Mouse (Mus musculus) B cell, adult 2 months (primary cell): ENCODE data around the gene Mettl5.

Experiments
- DNase-seq, 2 experiments: peaks; one replicate each; pipeline ENCODE4 v3.0.0; 2022

The Mettl5 gene

GRCm38 (mm10) chr2:69856392-69856791, 29.0 kb downstream of the Mettl5 start:
- peak in 1 of 2 experiments; percentile 12 for DNase-seq

DNA sequence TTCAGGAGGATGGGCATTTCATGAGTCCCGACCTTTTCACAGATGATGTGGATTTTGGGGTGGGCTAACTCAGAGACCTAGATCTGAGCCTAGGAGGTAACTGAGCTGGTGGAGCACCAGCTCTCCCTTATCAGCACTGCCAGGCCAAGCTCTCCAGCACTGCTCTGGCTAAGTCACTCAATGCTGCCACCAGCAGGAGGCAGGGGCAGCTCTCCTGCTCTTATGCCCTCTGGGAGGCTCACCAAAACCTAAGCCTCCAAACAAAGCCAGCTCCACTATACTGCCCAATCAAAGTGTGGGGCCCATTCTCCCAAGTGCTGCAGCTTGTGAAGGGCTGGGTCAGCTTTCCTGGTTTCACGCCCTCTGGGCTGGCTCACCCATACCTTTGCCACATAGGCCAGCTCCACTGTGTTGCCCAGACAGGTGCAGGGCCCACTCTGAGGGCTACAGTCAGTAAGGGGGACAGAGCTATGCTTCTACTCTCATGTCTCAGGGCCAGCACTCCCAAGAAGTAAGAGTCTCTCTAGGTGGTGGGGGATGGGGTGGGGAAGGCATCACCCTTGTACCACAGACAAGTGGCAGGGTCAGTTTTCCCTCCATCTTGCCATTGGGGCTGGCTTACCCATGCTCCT, 33.9 kb downstream of the Mettl5 start:
- no peak for DNase-seq

- DNase-seq = no peak
Observed at GRCm38 (mm10) chr2:69849215-69849614, 36.2 kb downstream of the Mettl5 start.

- DNase-seq = no peak
Observed at GRCm38 (mm10) chr2:69840261-69840660, 45.2 kb downstream of the Mettl5 start.

DNA sequence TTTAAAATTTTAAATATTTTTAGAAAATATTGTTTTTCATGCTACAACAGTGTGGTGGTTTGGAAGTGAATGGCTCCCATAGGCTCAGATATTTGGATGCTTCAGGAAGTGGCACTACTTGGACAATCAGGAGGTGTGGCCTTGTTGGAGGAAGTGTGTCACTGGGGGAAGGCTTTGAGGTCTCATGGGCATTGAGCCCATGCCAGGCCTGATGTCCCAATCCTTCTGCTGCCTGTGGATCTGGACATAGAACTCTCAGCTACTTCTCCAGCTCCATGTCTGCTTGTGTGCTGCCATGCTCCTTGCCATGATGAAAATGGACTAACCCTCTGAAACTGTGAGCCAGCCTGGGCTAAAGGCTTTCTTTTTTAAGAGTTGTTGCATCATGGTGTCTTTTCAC, 46.7 kb downstream of the Mettl5 start:
- no peak for DNase-seq

DNA sequence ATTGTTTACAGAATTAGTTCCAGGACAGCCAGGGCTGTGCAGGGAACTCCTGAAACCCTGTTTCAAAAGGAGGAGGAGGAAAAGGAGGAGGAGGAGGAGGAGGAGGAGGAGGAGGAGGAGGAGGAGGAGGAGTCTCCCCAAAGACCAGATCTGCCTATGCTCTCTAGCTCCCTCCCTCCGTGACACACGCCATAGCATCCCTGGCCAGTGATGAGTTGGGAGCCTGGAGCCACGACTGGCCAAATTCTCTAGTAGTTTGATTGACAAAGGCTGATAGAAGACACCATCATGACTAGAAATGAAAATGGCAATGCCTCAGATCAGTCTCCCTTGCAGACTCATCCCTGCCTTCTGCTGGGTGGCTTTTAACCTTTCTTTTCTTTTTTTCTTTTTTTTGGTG, 47.4 kb downstream of the Mettl5 start:
- DNase-seq = no peak

GRCm38 (mm10) chr2:69837244-69837967, 48.0 kb downstream of the Mettl5 start:
- DNase-seq = no peak

DNA sequence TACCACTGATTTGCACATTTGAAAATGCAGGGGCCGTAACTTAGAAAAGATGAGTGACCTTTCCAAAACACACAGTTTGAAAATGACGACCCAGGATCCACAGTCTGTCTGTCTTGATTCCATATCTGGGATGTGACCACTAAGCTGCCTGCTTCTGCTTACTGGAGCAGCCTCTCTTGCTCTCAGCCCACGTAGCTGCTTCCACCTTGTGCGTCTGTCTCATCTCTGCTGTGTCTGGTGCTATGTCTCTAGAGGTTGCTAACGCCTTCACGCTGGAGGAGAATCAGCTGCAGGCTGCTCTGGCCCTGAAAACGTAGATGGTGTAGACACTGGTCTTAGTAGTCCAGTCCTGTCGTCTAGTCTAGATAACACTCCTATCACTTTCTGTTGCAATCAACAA, 55.3 kb downstream of the Mettl5 start:
- no peak for DNase-seq

DNA sequence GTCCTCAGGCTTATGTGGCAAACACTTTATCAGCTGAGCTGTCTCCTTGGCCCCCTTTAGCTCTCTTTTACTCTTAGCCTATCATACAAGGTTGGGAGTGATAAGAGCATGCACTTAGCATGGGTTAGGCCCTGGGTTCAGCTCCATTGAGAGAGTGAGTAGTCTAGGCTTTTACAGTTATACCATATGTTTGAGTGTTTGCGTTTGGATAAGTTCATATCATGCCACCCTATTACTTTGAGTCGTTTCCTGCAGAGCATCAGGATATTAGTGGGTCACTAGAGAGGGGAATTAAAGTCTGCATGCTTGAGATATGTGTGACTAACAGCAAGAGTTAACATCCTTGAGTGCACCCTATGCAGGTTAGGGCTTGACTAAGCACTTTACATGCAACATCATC, 55.7 kb downstream of the Mettl5 start:
- DNase-seq = no peak

DNA sequence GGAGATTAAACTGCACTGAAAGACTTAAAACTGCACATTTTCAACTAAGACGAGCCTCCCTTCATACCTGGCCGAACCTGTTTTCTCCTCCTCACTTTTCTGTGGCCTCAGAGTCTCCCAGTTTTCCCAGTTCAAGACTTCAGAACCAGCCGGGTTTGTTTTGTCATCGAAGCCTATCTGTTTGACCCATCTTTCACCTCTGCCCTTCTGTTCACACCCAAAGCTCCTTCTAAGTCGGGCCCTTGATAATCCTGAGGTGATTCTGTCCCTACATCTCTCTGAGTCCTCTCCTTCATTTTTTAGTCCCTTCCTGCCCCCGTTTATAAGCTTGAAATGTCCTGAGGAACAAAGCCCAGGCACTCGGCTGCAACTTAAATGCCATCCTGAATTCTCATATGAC, 57.4 kb downstream of the Mettl5 start:
- DNase-seq = no peak

DNA sequence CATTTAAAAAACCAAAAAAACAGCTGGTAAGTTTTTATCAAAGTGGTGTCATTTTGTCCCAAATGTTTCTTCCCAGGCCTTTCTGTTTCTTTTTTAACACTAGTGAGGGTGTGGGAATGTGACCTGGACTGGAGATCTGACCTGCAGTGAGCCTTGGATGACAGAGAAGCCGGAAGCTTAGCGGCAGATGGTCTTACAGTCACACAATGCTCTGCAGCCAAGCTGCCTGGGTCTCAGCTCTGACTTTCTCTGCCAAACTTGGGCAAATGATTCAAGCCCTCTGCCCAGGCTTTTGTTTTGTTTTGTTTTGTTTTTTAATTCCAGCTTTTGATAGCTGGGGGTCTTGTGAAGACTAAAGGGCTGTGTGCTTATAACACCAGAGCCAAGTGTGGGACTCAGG, 59.0 kb downstream of the Mettl5 start:
- no peak for DNase-seq

DNA sequence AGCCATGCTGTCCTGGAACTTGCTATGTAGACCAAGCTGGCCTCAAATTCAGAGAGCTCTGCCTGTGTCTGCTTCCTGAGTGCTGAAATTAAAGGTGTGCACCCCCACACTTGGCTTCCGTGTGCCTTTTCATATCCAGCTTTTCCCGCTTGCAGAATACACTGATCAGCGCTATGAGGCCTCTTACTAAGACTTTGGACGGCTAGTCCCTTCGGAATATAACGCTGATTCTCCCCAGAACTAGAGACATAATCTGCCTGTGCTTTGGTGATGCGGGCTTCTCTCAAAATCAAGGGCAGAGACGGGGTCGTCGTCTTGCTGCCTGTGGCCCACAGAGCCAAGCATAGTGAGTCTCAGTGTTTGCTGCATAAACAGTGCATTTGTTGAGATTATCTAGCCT, 59.5 kb downstream of the Mettl5 start:
- no peak for DNase-seq

DNA sequence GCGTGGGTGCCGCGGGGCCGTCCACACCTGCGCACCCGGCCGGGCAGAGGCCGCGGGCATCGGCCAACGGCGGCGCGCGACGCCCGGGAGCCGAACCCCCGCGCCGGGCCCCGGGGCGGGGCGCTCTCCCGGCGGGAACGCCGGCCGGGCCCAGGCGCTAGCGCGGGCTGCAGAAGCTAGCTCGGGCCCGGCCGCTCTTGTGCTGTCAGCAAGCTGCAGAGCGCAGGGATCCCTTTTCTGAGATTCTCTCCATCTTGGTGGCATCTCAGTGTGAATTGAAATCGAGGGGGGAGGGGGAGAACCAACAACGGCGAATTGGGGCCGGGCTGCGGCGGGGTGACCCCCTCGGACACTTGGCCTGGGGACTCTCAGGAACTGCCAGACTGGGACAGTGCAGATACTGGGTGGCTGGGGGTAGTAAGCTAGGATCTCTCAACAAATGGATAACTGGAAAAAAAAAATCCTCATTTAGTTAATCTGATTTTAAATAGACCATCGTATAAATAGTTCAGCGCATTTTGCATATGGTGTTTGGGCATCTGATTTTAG, 62.2 kb downstream of the Mettl5 start:
- DNase-seq = peak; percentile 13 to 23

GRCm38 (mm10) chr2:69822361-69823128, 62.9 kb downstream of the Mettl5 start:
- peak; percentile 24 to 28 for DNase-seq

- peak in 1 of 2 experiments; percentile 9 for DNase-seq
Observed at GRCm38 (mm10) chr2:69821711-69822110, 63.7 kb downstream of the Mettl5 start, which contains the start of gene Klhl23. TSS of gene Klhl23 (plus strand) at chr2:69821944.
